Mouse (Mus musculus): ENCODE measurements around the gene Iqschfp.

- no peak for TF ChIP-seq CTCF (IDR thresholded peaks at IDR 0.05)
- TF ChIP-seq EP300 (IDR thresholded peaks at IDR 0.05): no peak
Observed at GRCm38 (mm10) chr3:68545898-68546297, 653.9 kb downstream of the Iqschfp start.

Measured in lung, postnatal 0 days (tissue).